Mouse (Mus musculus): Measurements from ENCODE around the gene Gins2. TPM values are rescaled to one million over a fixed set of nuclear protein-coding genes. Genes with fewer than 3 reads are reported as not detected.

Gins2 gene
- total RNA-seq, 1 experiment: 56.2 TPM

GRCm38 (mm10) chr8:120573866-120574265 lies 15.2 kb downstream of the Gins2 start:
- Histone ChIP-seq H3K4me3 (ENCODE audit: insufficient read depth in 1 of 2, low read depth in 1 of 2, low read length in 2 of 2, poor library complexity in 1 of 2, severe bottlenecking in 1 of 2) (no peak overlapping the region), H3K4me1 (ENCODE audit: control insufficient read depth in 2 of 2, insufficient read depth in 2 of 2, low read length in 2 of 2, poor library complexity in 1 of 2) (peaks cover 0 to 24% of the 10 kb centered on the region in 2 experiments; a peak in 2 of 4 replicates), H3K9ac (ENCODE audit: insufficient read depth, low read depth, low read length, poor library complexity, severe bottlenecking) (no peak overlapping the region), H3K36me3 (ENCODE audit: control insufficient read depth, insufficient read depth, low read length, poor library complexity, severe bottlenecking) (peaks cover 97% of the 10 kb centered on the region), H3K27ac (ENCODE audit: insufficient read depth, low read depth, low read length, poor library complexity, severe bottlenecking) (no peak overlapping the region), H3K9me3 (ENCODE audit: control insufficient read depth, insufficient read depth, low read depth, low read length) (no peaks in the 10 kb centered on the region)
- in situ Hi-C loops (cut with MboI; ENCODE audit: low sequenced_read_pairs in 2 of 2, unreplicated experiment in 2 of 2): no loop called here
- no peak for DNase-seq (ENCODE audit: low read depth, low spot score)
- TF ChIP-seq ZNF384 (IDR thresholded peaks at IDR 0.05; ENCODE audit: low read depth, low read length) (no peak), HCFC1 (IDR thresholded peaks at IDR 0.05; ENCODE audit: borderline replicate concordance, insufficient read depth, low read length) (no peak), MAFK (IDR thresholded peaks at IDR 0.05; ENCODE audit: insufficient read depth, low read depth, low read length) (no peak), ZC3H11A (IDR thresholded peaks at IDR 0.05; ENCODE audit: borderline replicate concordance, low read depth, low read length) (no peak), CHD2 (IDR thresholded peaks at IDR 0.05; ENCODE audit: low read depth, low read length) (no peak)

GRCm38 (mm10) chr8:120572534-120572933 lies 16.6 kb downstream of the Gins2 start:
- Histone ChIP-seq H3K36me3 (ENCODE audit: control insufficient read depth, insufficient read depth, low read length, poor library complexity, severe bottlenecking) (peaks cover 99% of the 10 kb centered on the region), H3K4me1 (ENCODE audit: control insufficient read depth in 2 of 2, insufficient read depth in 2 of 2, low read length in 2 of 2, poor library complexity in 1 of 2) (peaks cover 0 to 22% of the 10 kb centered on the region in 2 experiments; a peak in 2 of 4 replicates), H3K9ac (ENCODE audit: insufficient read depth, low read depth, low read length, poor library complexity, severe bottlenecking) (no peak overlapping the region), H3K4me3 (ENCODE audit: insufficient read depth in 1 of 2, low read depth in 1 of 2, low read length in 2 of 2, poor library complexity in 1 of 2, severe bottlenecking in 1 of 2) (no peak overlapping the region), H3K9me3 (ENCODE audit: control insufficient read depth, insufficient read depth, low read depth, low read length) (no peaks in the 10 kb centered on the region), H3K27ac (ENCODE audit: insufficient read depth, low read depth, low read length, poor library complexity, severe bottlenecking) (no peak overlapping the region)
- in situ Hi-C loops (cut with MboI; ENCODE audit: low sequenced_read_pairs in 2 of 2, unreplicated experiment in 2 of 2): no loop called here
- no peak for DNase-seq (ENCODE audit: low read depth, low spot score)
- TF ChIP-seq HCFC1 (IDR thresholded peaks at IDR 0.05; ENCODE audit: borderline replicate concordance, insufficient read depth, low read length) (no peak), ZNF384 (IDR thresholded peaks at IDR 0.05; ENCODE audit: low read depth, low read length) (no peak), MAFK (IDR thresholded peaks at IDR 0.05; ENCODE audit: insufficient read depth, low read depth, low read length) (no peak), ZC3H11A (IDR thresholded peaks at IDR 0.05; ENCODE audit: borderline replicate concordance, low read depth, low read length) (no peak), CHD2 (IDR thresholded peaks at IDR 0.05; ENCODE audit: low read depth, low read length) (no peak)

- Histone ChIP-seq H3K4me1 (ENCODE audit: control insufficient read depth in 2 of 2, insufficient read depth in 2 of 2, low read length in 2 of 2, poor library complexity in 1 of 2) (peaks cover 0 to 26% of the 10 kb centered on the region in 2 experiments; a peak in 2 of 4 replicates), H3K27ac (ENCODE audit: insufficient read depth, low read depth, low read length, poor library complexity, severe bottlenecking) (no peak overlapping the region), H3K4me3 (ENCODE audit: insufficient read depth in 1 of 2, low read depth in 1 of 2, low read length in 2 of 2, poor library complexity in 1 of 2, severe bottlenecking in 1 of 2) (no peak overlapping the region), H3K9me3 (ENCODE audit: control insufficient read depth, insufficient read depth, low read depth, low read length) (no peaks in the 10 kb centered on the region), H3K9ac (ENCODE audit: insufficient read depth, low read depth, low read length, poor library complexity, severe bottlenecking) (no peak overlapping the region), H3K36me3 (ENCODE audit: control insufficient read depth, insufficient read depth, low read length, poor library complexity, severe bottlenecking) (peaks cover 99% of the 10 kb centered on the region)
- in situ Hi-C loops (cut with MboI; ENCODE audit: low sequenced_read_pairs in 2 of 2, unreplicated experiment in 2 of 2): no loop called here
- no peak for DNase-seq (ENCODE audit: low read depth, low spot score)
- no peak for TF ChIP-seq ZC3H11A (IDR thresholded peaks at IDR 0.05; ENCODE audit: borderline replicate concordance, low read depth, low read length)
- no peak for TF ChIP-seq CHD2 (IDR thresholded peaks at IDR 0.05; ENCODE audit: low read depth, low read length)
- no peak for TF ChIP-seq MAFK (IDR thresholded peaks at IDR 0.05; ENCODE audit: insufficient read depth, low read depth, low read length)
- no peak for TF ChIP-seq HCFC1 (IDR thresholded peaks at IDR 0.05; ENCODE audit: borderline replicate concordance, insufficient read depth, low read length)
- TF ChIP-seq ZNF384 (IDR thresholded peaks at IDR 0.05; ENCODE audit: low read depth, low read length): no peak
These were observed 17.5 kb downstream of the Gins2 start for GRCm38 (mm10) chr8:120571561-120571960.

- H3K9ac ChIP-seq (ENCODE audit: insufficient read depth, low read depth, low read length, poor library complexity, severe bottlenecking): no peak overlapping the region
- in situ Hi-C loops (cut with MboI; ENCODE audit: low sequenced_read_pairs in 2 of 2, unreplicated experiment in 2 of 2): no loop called here
- H3K27ac ChIP-seq (ENCODE audit: insufficient read depth, low read depth, low read length, poor library complexity, severe bottlenecking): no peak overlapping the region
- no peak overlapping the region for H3K4me3 ChIP-seq (ENCODE audit: insufficient read depth in 1 of 2, low read depth in 1 of 2, low read length in 2 of 2, poor library complexity in 1 of 2, severe bottlenecking in 1 of 2)
- H3K4me1 ChIP-seq (ENCODE audit: control insufficient read depth in 2 of 2, insufficient read depth in 2 of 2, low read length in 2 of 2, poor library complexity in 1 of 2): peaks cover 0 to 30% of the 10 kb centered on the region in 2 experiments; a peak in 3 of 4 replicates
- DNase-seq (ENCODE audit: low read depth, low spot score): peak; percentile 70
- H3K36me3 ChIP-seq (ENCODE audit: control insufficient read depth, insufficient read depth, low read length, poor library complexity, severe bottlenecking): peaks cover 97% of the 10 kb centered on the region
- H3K9me3 ChIP-seq (ENCODE audit: control insufficient read depth, insufficient read depth, low read depth, low read length): no peaks in the 10 kb centered on the region
- no peak for TF ChIP-seq MAFK (IDR thresholded peaks at IDR 0.05; ENCODE audit: insufficient read depth, low read depth, low read length)
- no peak for TF ChIP-seq ZNF384 (IDR thresholded peaks at IDR 0.05; ENCODE audit: low read depth, low read length)
- 0 out of 2 replicates have a peak, but pooled peaks have one; percentile 39 for TF ChIP-seq ZC3H11A (IDR thresholded peaks at IDR 0.05; ENCODE audit: borderline replicate concordance, low read depth, low read length)
These were observed 19.0 kb downstream of the Gins2 start for GRCm38 (mm10) chr8:120569939-120570715.

Data from ES-E14 (cell line).